Mouse (Mus musculus): Measurements from ENCODE around the gene Nlrp6. TPM values are rescaled to one million over a fixed set of nuclear protein-coding genes. Genes with fewer than 3 reads are reported as not detected.
"Not testable (repeated sequence)": the region's sequence is repeated elsewhere in the genome, so short reads cannot be mapped to it uniquely, and the experiment has no call there.

Nlrp6 gene
- polyA plus RNA-seq, 1 experiment from 2014 or later: 0.06 TPM

GRCm38 (mm10) chr7:140968710-140969109, 48.0 kb downstream of the Nlrp6 start:
- WGBS: 11% methylated on average over 3 of the region's 3 CpGs
- H3K27me3 ChIP-seq (ENCODE audit: control insufficient read depth, insufficient read depth, low read length); H3K9ac ChIP-seq (ENCODE audit: low read depth, low read length); DNase-seq (ENCODE audit: low spot score); H3K4me3 ChIP-seq (ENCODE audit: low read depth, low read length); H3K9me3 ChIP-seq (ENCODE audit: control insufficient read depth, low read length); ATAC-seq (ENCODE audit: low FRiP score); H3K27ac ChIP-seq (ENCODE audit: low read depth, low read length); H3K36me3 ChIP-seq (ENCODE audit: control insufficient read depth, insufficient read depth, low read length); H3K4me2 ChIP-seq (replicated peaks; ENCODE audit: low read depth, low read length); H3K4me1 ChIP-seq (replicated peaks; ENCODE audit: control insufficient read depth, insufficient read depth, low read length): not testable (repeated sequence)

GRCm38 (mm10) chr7:140970931-140971330, 50.2 kb downstream of the Nlrp6 start:
- H3K27ac ChIP-seq (ENCODE audit: low read depth, low read length): no peak overlapping the region
- no peak overlapping the region for H3K4me3 ChIP-seq (ENCODE audit: low read depth, low read length)
- no peaks in the 10 kb centered on the region for H3K9me3 ChIP-seq (ENCODE audit: control insufficient read depth, low read length)
- DNase-seq (ENCODE audit: low spot score): no peak
- H3K9ac ChIP-seq (ENCODE audit: low read depth, low read length): no peak overlapping the region
- ATAC-seq (ENCODE audit: low FRiP score): no peak
- 50% methylated on average over 7 of the region's 7 CpGs for WGBS
- H3K27me3 ChIP-seq (ENCODE audit: control insufficient read depth, insufficient read depth, low read length): no peaks in the 10 kb centered on the region
- no peak overlapping the region for H3K4me2 ChIP-seq (replicated peaks; ENCODE audit: low read depth, low read length)
- no peaks in the 10 kb centered on the region for H3K36me3 ChIP-seq (ENCODE audit: control insufficient read depth, insufficient read depth, low read length)
- H3K4me1 ChIP-seq (replicated peaks; ENCODE audit: control insufficient read depth, insufficient read depth, low read length): peaks cover 2% of the 10 kb centered on the region; the same call in 1 of the 2 replicates

- Histone ChIP-seq H3K36me3 (ENCODE audit: control insufficient read depth, insufficient read depth, low read length) (no peaks in the 10 kb centered on the region), H3K27ac (ENCODE audit: low read depth, low read length) (no peak overlapping the region), H3K4me1 (replicated peaks; ENCODE audit: control insufficient read depth, insufficient read depth, low read length) (peaks cover 2% of the 10 kb centered on the region; the same call in 1 of the 2 replicates), H3K27me3 (ENCODE audit: control insufficient read depth, insufficient read depth, low read length) (no peaks in the 10 kb centered on the region), H3K4me2 (replicated peaks; ENCODE audit: low read depth, low read length) (no peak overlapping the region), H3K4me3 (ENCODE audit: low read depth, low read length) (no peak overlapping the region), H3K9ac (ENCODE audit: low read depth, low read length) (no peak overlapping the region), H3K9me3 (ENCODE audit: control insufficient read depth, low read length) (no peaks in the 10 kb centered on the region)
- DNase-seq (ENCODE audit: low spot score) (no peak), ATAC-seq (ENCODE audit: low FRiP score) (no peak)
- WGBS: 88% methylated on average over 8 of the region's 8 CpGs
Measured at GRCm38 (mm10) chr7:140971479-140972171, 50.9 kb downstream of the Nlrp6 start.

- ATAC-seq (ENCODE audit: low FRiP score): no peak
- H3K36me3 ChIP-seq (ENCODE audit: control insufficient read depth, insufficient read depth, low read length): no peaks in the 10 kb centered on the region
- 13% methylated on average over 14 of the region's 14 CpGs for WGBS
Measured at GRCm38 (mm10) chr7:140973396-140974165, 52.9 kb downstream of the Nlrp6 start.

GRCm38 (mm10) chr7:140974940-140975339, 54.2 kb downstream of the Nlrp6 start:
- no peak for DNase-seq (ENCODE audit: low spot score)

More at GRCm38 (mm10) chr7:140973396-140974165, 52.9 kb downstream of the Nlrp6 start:
- H3K27ac ChIP-seq (ENCODE audit: low read depth, low read length): no peak overlapping the region
- DNase-seq (ENCODE audit: low spot score): no peak
- H3K4me3 ChIP-seq (ENCODE audit: low read depth, low read length): no peak overlapping the region
- H3K9me3 ChIP-seq (ENCODE audit: control insufficient read depth, low read length): no peaks in the 10 kb centered on the region
- no peak overlapping the region for H3K9ac ChIP-seq (ENCODE audit: low read depth, low read length)
- peaks cover 2% of the 10 kb centered on the region; the same call in 1 of the 2 replicates for H3K4me1 ChIP-seq (replicated peaks; ENCODE audit: control insufficient read depth, insufficient read depth, low read length)
- no peaks in the 10 kb centered on the region for H3K27me3 ChIP-seq (ENCODE audit: control insufficient read depth, insufficient read depth, low read length)
- H3K4me2 ChIP-seq (replicated peaks; ENCODE audit: low read depth, low read length): no peak overlapping the region

GRCm38 (mm10) chr7:140975465-140975864, 54.8 kb downstream of the Nlrp6 start:
- ATAC-seq (ENCODE audit: low FRiP score): no peak
- 27% methylated on average over 3 of the region's 3 CpGs for WGBS

More at GRCm38 (mm10) chr7:140974940-140975339, 54.2 kb downstream of the Nlrp6 start:
- WGBS: 13% methylated on average over 9 of the region's 9 CpGs
- Histone ChIP-seq H3K4me1 (replicated peaks; ENCODE audit: control insufficient read depth, insufficient read depth, low read length) (peaks cover 2% of the 10 kb centered on the region; the same call in 1 of the 2 replicates), H3K4me3 (ENCODE audit: low read depth, low read length) (no peak overlapping the region), H3K27ac (ENCODE audit: low read depth, low read length) (no peak overlapping the region), H3K36me3 (ENCODE audit: control insufficient read depth, insufficient read depth, low read length) (no peaks in the 10 kb centered on the region), H3K4me2 (replicated peaks; ENCODE audit: low read depth, low read length) (no peak overlapping the region), H3K9me3 (ENCODE audit: control insufficient read depth, low read length) (no peaks in the 10 kb centered on the region), H3K27me3 (ENCODE audit: control insufficient read depth, insufficient read depth, low read length) (no peaks in the 10 kb centered on the region), H3K9ac (ENCODE audit: low read depth, low read length) (no peak overlapping the region)
- no peak for ATAC-seq (ENCODE audit: low FRiP score)

GRCm38 (mm10) chr7:140976720-140977119, 56.0 kb downstream of the Nlrp6 start:
- WGBS: 93% methylated on average over 9 of the region's 9 CpGs
- DNase-seq (ENCODE audit: low spot score); H3K4me1 ChIP-seq (replicated peaks; ENCODE audit: control insufficient read depth, insufficient read depth, low read length): not testable (repeated sequence)

More at GRCm38 (mm10) chr7:140975465-140975864, 54.8 kb downstream of the Nlrp6 start:
- Histone ChIP-seq H3K4me3 (ENCODE audit: low read depth, low read length) (no peak overlapping the region), H3K4me1 (replicated peaks; ENCODE audit: control insufficient read depth, insufficient read depth, low read length) (peaks cover 2% of the 10 kb centered on the region; the same call in 1 of the 2 replicates), H3K27me3 (ENCODE audit: control insufficient read depth, insufficient read depth, low read length) (no peaks in the 10 kb centered on the region), H3K9me3 (ENCODE audit: control insufficient read depth, low read length) (no peaks in the 10 kb centered on the region), H3K4me2 (replicated peaks; ENCODE audit: low read depth, low read length) (no peak overlapping the region), H3K36me3 (ENCODE audit: control insufficient read depth, insufficient read depth, low read length) (no peaks in the 10 kb centered on the region), H3K9ac (ENCODE audit: low read depth, low read length) (no peak overlapping the region), H3K27ac (ENCODE audit: low read depth, low read length) (no peak overlapping the region)
- DNase-seq (ENCODE audit: low spot score): no peak

More at GRCm38 (mm10) chr7:140976720-140977119, 56.0 kb downstream of the Nlrp6 start:
- not testable (repeated sequence) for H3K4me2 ChIP-seq (replicated peaks; ENCODE audit: low read depth, low read length); H3K36me3 ChIP-seq (ENCODE audit: control insufficient read depth, insufficient read depth, low read length); H3K27ac ChIP-seq (ENCODE audit: low read depth, low read length); H3K9me3 ChIP-seq (ENCODE audit: control insufficient read depth, low read length); H3K27me3 ChIP-seq (ENCODE audit: control insufficient read depth, insufficient read depth, low read length); ATAC-seq (ENCODE audit: low FRiP score); H3K9ac ChIP-seq (ENCODE audit: low read depth, low read length); H3K4me3 ChIP-seq (ENCODE audit: low read depth, low read length)
